Mouse (Mus musculus) cerebellum, adult 8-10 months (tissue): ENCODE data around the gene Prkaca.
"Not testable (repeated sequence)": the region's sequence is repeated elsewhere in the genome, so short reads cannot be mapped to it uniquely, and the experiment has no call there.

Source experiments
- DNase-seq: peaks from one replicate; pipeline ENCODE4 v3.0.0; 2022

The Prkaca gene

GRCm38 (mm10) chr8:84003612-84004246, 30.9 kb downstream of the Prkaca start:
- DNase-seq: no peak

DNA sequence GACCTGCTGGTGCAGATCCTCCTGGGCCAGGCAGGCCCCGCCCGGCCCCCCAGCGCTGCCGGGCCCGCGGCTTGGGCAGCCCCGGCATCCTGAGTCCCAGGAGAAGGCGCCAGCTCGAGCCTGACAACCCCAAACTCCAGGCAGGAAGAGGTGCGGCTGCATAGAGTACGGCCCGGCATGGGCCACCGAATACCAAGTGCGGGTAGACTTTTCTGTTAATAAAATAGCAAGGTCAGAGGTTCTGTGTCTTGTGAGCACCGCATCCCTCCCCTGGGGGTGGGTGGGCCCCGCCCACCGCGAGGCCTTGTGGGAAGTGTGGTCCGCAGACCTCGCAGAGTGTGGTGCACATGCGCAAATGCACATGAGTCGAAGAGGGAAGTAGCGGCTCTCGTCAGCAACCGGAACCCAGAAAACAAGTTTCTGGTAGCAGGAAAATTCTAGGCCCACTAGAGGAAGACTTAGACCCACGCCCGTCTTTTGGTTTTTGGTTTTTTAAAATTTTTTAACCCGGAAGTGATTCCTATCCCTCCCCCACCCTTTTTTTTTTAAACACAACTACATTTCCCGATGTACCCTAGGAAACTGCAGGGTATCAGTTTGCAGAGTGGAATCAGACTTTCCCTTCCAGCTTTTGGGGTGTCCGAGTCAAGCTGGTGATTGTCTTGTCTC, 31.9 kb downstream of the Prkaca start:
- DNase-seq: peak; percentile 92

DNA sequence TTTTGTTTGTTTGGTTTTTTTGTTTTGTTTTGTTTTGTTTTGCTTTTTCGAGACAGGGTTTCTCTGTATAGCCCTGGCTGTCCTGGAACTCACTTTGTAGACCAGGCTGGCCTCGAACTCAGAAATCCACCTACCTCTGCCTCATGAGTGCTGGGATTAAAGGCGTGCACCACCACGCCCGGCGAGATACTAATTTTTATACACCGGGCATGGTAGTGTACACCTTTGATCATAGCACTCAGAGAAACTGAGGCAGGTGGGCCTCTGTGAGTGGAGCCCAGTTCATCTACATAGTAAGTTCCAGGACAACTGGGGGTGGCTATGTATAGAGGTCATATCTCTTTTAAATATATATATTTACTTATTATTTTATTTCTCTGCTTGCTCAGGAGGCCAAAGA, 32.7 kb downstream of the Prkaca start:
- DNase-seq: not testable (repeated sequence)

GRCm38 (mm10) chr8:84008362-84008761, 35.6 kb downstream of the Prkaca start:
- no peak for DNase-seq

- peak; percentile 88 for DNase-seq
These were observed 37.1 kb downstream of the Prkaca start for GRCm38 (mm10) chr8:84009876-84010275.

- peak; percentile 69 for DNase-seq
These were observed 38.1 kb downstream of the Prkaca start for GRCm38 (mm10) chr8:84010625-84011611.

DNA sequence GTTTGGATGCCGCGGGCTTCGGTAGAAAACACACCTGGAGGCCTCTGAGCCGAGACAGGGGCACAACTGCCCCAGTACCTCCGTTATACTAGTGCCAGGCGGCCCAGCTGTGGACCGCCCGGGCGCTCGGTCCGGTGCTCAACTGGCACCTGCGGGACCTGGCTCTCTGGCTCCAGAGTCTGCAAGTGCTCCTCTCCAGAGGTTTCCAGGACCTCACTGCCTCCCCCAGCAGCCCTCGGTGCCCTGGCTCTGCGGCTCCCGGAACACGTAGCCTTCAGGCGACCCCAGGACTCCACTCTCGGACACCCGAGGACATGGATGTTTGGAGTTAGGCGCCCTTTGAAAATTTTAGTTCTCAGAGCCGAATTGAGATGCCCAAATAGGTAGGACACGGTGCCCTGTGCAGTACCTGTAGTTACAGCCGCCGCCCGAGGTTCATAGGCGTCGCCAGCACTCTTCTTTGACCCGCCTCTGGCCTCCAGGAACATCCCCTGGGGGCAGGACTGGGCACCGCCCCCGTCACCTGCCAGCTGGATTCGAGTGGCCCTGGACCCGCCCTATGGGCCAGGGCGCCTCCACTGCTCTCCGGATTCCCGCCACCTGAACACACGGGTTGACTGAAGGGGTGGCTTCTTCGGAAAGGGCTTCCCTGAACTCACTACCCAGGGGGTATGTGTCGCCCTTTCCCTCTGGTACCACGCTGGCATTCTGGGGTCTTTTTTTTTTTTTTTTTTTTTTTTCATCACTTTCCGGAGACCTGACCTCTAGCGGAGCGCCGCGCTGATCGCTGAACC, 39.1 kb downstream of the Prkaca start, which contains the start of gene 2210011C24Rik:
2210011C24Rik (minus strand) TSS at position 467 of the 794 bp plus-strand sequence.
- DNase-seq: no peak

- no peak for DNase-seq
These were observed 39.8 kb downstream of the Prkaca start for GRCm38 (mm10) chr8:84012499-84013165.

DNA sequence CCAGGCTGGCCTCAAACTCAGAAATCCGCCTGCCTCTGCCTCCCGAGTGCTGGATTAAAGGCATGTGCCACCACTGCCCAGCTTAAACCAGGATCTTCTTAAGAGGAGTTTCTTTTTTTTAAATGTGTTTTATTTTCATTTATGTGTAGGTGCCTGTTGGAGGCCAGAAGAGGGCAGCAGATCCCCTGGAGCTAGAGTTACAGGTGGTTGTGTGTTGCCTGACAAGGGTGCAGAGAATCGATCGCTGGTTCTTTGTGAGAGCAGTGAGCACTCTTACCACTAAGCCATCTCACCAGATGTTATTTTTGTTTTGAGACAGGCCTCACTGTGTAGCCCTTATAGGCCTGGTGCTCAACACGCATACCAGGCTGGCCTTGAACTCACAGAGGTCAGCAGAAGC, 43.0 kb downstream of the Prkaca start:
- no peak for DNase-seq

DNA sequence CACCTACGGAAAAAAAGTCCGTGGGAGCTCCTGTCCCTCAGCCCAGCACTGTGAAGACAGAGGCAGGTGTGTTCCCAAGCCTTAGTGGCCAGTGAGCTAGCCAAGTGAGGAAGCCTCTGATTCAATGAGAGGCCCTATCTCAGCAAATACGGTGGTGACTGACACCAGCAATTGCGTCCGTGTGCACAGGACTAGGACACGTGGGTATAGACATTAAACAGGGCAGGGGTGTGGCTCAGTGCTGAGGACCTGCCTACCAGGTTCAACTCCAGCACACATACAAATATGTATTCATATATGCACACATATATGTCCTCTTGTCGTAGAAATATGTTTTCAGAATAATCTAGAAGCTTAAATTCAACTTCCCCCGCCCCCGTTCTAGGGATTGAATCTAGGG, 46.9 kb downstream of the Prkaca start:
- no peak for DNase-seq

- DNase-seq: no peak
These were observed 48.3 kb downstream of the Prkaca start, which contains the start of gene Palm3 for GRCm38 (mm10) chr8:84021096-84021495. Palm3 (plus strand) TSS chr8:84021471.

DNA sequence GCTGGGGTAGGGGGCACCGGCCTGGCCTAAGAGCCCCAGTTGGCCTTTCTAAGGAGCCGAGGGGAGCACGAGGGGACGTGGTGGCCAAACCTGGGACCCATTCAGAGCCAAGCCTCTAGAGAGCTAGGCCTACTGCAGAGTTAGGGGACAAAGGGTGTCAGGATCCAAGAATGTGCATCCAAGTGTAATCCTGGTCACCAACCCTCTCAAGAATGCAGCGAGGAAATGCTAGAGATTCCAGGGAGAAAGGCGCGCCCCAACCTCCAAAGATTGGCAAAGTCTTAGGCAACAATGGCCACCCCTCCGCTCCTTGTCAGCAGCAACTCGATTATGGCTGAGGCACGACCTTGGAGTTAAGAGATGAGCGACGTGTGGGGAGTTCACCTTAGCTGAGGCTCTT, 48.8 kb downstream of the Prkaca start:
- DNase-seq: no peak

- DNase-seq: no peak
These were observed 50.3 kb downstream of the Prkaca start for GRCm38 (mm10) chr8:84023085-84023484.

- no peak for DNase-seq
These were observed 50.8 kb downstream of the Prkaca start for GRCm38 (mm10) chr8:84023631-84024030.

- no peak for DNase-seq
These were observed 51.4 kb downstream of the Prkaca start for GRCm38 (mm10) chr8:84024171-84024570.

DNA sequence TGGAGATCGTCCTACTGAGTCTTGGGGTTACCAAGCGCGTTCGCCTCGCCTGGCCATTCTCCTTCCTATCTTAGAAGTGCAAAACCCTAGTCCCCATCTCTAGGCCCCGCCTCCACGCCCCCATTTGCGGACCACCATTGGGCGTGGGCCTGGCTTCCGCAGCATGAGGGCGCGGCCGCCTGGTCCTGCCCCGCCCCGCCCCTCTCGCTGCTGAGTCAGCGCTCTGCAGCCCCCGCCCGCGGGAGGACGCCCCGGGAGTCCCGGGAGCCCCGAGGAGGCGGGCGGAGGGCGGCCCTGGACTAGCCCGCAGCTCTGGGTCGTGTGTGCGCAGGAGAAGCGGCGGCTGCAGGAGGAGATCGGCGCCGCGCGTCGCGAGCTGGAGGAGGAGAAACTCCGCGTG, 53.1 kb downstream of the Prkaca start:
- no peak for DNase-seq

DNA sequence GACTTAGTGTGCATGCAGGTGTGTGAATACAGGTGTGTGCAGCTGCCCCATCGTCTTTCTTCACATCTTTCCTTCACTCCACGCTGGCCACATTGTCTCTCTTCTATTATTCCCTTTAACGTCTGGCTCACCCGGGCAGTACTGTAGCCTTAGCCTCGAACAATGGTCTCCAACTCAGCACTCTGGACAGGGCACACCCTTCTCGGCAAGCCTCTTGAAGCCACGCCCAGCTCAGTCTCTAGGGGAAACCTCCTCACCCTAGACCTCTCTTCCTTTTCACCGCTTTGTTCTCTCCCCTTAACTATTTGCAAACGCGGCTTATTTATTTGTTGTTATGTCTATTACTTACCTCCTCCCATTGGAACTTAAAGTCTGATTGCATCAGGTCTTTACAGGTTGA, 54.7 kb downstream of the Prkaca start:
- no peak for DNase-seq

GRCm38 (mm10) chr8:84029272-84029671, 56.5 kb downstream of the Prkaca start:
- DNase-seq: no peak

- DNase-seq: no peak
These were observed 60.0 kb downstream of the Prkaca start for GRCm38 (mm10) chr8:84032777-84033176.

DNA sequence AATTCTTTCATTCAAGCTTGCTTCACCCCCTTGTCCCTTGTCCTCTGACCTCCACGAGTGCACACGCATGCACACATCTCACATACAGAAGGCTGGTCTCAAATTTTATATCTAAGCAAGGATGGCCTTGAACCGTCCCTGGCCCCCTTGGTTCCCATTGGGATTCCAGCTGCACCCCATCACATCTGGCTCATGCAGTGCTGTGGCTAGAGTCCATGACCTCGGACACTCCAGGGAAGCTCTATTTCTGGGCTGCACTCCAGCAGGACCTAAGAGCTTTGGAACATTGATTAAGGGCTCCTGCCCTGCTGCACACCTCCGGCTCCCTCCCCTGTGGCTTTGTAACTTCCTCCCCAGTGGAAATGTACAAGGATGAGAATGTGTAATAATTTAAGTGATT, 65.2 kb downstream of the Prkaca start:
- DNase-seq: no peak

DNA sequence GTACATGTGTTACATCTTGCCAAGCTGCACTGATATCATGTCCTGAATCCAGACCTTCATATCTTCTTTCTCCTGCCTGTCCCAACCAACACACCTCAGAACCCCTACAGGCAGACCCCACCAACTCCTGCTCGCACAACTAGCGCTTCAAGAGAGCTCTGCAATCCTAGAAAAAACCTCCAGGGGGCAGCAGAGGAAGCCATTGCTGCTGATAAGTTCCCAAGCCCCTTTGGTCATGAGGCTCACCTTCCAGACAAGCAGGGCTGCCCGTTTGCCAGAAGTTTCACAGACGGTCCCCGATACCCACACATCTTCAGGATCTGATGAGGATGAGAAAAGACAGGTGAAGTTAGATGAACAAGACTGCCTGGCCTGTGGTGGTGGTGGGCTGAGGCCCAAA, 66.3 kb downstream of the Prkaca start:
- peak; percentile 75 for DNase-seq
